In the genomic region with DNA sequence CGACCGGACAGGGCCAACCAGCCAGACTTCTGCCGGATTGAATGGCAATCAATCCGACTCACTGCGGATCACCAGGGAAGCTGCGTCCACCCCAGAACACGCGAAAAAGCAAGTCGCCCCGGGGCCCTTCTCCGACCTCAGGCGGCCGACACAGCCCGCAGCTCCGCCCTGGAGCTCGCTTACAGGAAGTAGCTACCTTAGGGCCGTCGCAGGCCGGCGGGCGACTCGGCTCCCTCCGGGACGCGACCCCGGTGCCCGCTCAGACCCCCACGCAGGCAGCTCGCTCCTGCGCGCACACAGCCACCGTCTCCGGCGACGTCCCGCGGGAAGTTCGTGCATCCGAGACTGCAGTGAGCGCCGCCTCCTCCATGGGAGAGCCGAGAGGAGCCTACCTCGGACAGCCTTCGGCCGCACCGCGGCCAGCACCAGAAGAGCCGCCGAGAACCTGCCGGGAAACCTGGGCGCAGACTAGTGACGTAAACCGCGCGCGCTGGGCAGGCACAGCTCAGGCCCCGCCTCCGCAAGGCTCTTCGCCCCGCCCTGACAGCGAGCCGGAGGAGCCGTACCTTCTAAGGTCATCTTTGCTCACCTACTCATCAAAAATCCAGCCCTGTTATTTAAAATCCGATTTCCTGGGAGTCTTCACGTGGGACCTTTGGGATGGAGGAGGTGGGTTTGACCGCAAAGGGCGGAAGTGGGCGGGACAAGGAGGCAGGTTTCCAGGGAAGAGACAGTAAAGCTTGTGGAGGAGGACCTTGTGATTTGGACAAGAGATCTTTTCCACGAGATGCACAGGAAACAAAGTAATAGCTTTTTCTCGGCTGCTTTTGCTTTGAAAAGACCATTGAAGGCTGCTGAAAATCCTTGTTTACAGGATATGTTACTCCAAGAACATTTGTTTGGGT, we compare ENCODE assay signal across 8 mouse cellular contexts. TPM values are rescaled to one million over a fixed set of nuclear protein-coding genes. Genes with fewer than 3 reads are reported as not detected.
A peak's percentile ranks its signal among the peaks of the same experiment; 100 is the strongest.
DNase-seq lines count a peak whose midpoint lies in the region; ATAC-seq lines count a peak whose summit lies in the region.

TSS of gene Nipa2 (minus strand) at position 473 of the 905 bp plus-strand sequence.

- peak within 1 kb of the TSS; percentile 95 for H3K9ac ChIP-seq in kidney, embryonic 15.5 days

- peak within 1 kb of the TSS; percentile 97 for H3K27ac ChIP-seq in heart, embryonic 10.5 days
- peak within 1 kb of the TSS; percentile 96 for H3K27ac ChIP-seq in kidney, embryonic 15.5 days

- peak; percentile 97 for DNase-seq in B cell, adult 2 months
- peak; percentile 97 for DNase-seq in brain, adult 2 months (ENCODE audit: low read depth, low spot score)
- DNase-seq in heart, embryonic 10.5 days (ENCODE audit: low spot score): peak; percentile 97
- peak; percentile 94 for DNase-seq in liver
- DNase-seq in spleen, postnatal 4 days (ENCODE audit: low spot score in 2 of 2): peak; percentile 94 to 98

- WGBS in heart, embryonic 10.5 days: under 1% methylated on average over 70 of the region's 70 CpGs
- under 1% methylated on average over 70 of the region's 70 CpGs for whole genome bisulfite sequencing in kidney, embryonic 15.5 days

- peak; percentile 97 for ATAC-seq in erythroblast, adult 5-6 weeks (replicated peaks; ENCODE audit: low FRiP score, poor library complexity, severe bottlenecking)
- peak; percentile 98 for ATAC-seq in kidney, embryonic 15.5 days (replicated peaks; ENCODE audit: low FRiP score)
- peak; percentile 95 for ATAC-seq in monocyte, adult 5-6 weeks (replicated peaks; ENCODE audit: insufficient number of reproducible peaks, low FRiP score, low TSS enrichment, poor library complexity, severe bottlenecking)

- no peaks in the 10 kb centered on the region for H3K9me3 ChIP-seq in heart, embryonic 10.5 days
- H3K9me3 ChIP-seq in kidney, embryonic 15.5 days (replicated peaks): no peaks in the 10 kb centered on the region

- H3K27me3 ChIP-seq in heart, embryonic 10.5 days (ENCODE audit: insufficient read depth, poor library complexity, severe bottlenecking): no peaks in the 10 kb centered on the region
- H3K27me3 ChIP-seq in kidney, embryonic 15.5 days: no peaks in the 10 kb centered on the region

- peaks cover 3% of the 10 kb centered on the region; the same call in 1 of the 2 replicates for H3K36me3 ChIP-seq in heart, embryonic 10.5 days
- H3K36me3 ChIP-seq in kidney, embryonic 15.5 days: 0 out of 2 replicates have a peak, but pooled peaks cover 3% of the 10 kb centered on the region

- H3K4me3 ChIP-seq in heart, embryonic 10.5 days: peak within 1 kb of the TSS; percentile 95
- H3K4me3 ChIP-seq in kidney, embryonic 15.5 days (replicated peaks): peak within 1 kb of the TSS; percentile 95

- H3K4me1 ChIP-seq in heart, embryonic 10.5 days: peaks cover 16% of the 10 kb centered on the region
- peaks cover 18% of the 10 kb centered on the region; the same call in 1 of the 2 replicates for H3K4me1 ChIP-seq in kidney, embryonic 15.5 days

- peak within 1 kb of the TSS; percentile 69 for H3K4me2 ChIP-seq in kidney, embryonic 15.5 days

RNA-seq across cellular contexts. Expression of gene Nipa2, which starts in this region (rescaled TPM):
- 27.9 and 35.1 TPM in 2 replicates for total RNA-seq in erythroblast, adult 5-6 weeks (2015; ENCODE audit: low replicate concordance)
- total RNA-seq in erythroblast, adult 5-6 weeks (2017; ENCODE audit: low replicate concordance): 22.0 and 30.4 TPM in 2 replicates
- polyA plus RNA-seq in heart, embryonic 10.5 days (2016; fragmentation: Nextera tagmentation; extraction: Ambion mirVana): 41.3 and 45.2 TPM in 2 replicates
- polyA plus RNA-seq in kidney, embryonic 15.5 days (2015; fragmentation: Nextera tagmentation; extraction: Ambion mirVana): 45.5 and 48.3 TPM in 2 replicates
- 45.5 to 55.8 TPM (median 54.9 TPM) in 3 replicates for total RNA-seq in monocyte, adult 5-6 weeks (2017)

Comparison
In these comparisons a context has a peak if more than half of its experiments do, and no peak if none do; other contexts are left out.
1. Peak in every context shown above with its lines: DNase-seq, ATAC-seq, H3K4me3 ChIP-seq and H3K27ac ChIP-seq.